Mouse (Mus musculus) midbrain, embryonic 12.5 days (tissue): Measurements from ENCODE around the gene Ddx10. TPM values are rescaled to one million over a fixed set of nuclear protein-coding genes. Genes with fewer than 3 reads are reported as not detected.
A peak's percentile ranks its signal among the peaks of the same experiment; 100 is the strongest.

Experiments used
- ATAC-seq: fragments of 200-750 bp; cut with Nextera tagmentation; 2 replicates; pipeline ENCODE4 v1.8.0; 2017; ENCODE audit warnings: low read depth, moderate TSS enrichment, moderate library complexity; ENCODE audit not compliant: low FRiP score
- H3K27ac ChIP-seq: fragments of 300-500 bp; sonication (generic); replicated peaks from 2 replicates; pipeline ENCODE4 v1.5.1; 2016; ENCODE audit warnings: mild to moderate bottlenecking
- H3K27me3 ChIP-seq: fragments of 300-500 bp; sonication (generic); 2 replicates; pipeline ENCODE4 v1.6.1; 2016; ENCODE audit warnings: mild to moderate bottlenecking
- H3K36me3 ChIP-seq: fragments of 300-500 bp; sonication (generic); 2 replicates; pipeline ENCODE4 v1.6.1; 2016
- H3K4me1 ChIP-seq: fragments of 300-500 bp; sonication (generic); 2 replicates; pipeline ENCODE4 v1.6.1; 2016
- H3K4me2 ChIP-seq: fragments of 300-500 bp; sonication (generic); replicated peaks from 2 replicates; pipeline ENCODE4 v1.6.1; 2016; ENCODE audit warnings: mild to moderate bottlenecking, moderate library complexity
- H3K4me3 ChIP-seq: fragments of 300-500 bp; sonication (generic); 2 replicates; pipeline ENCODE4 v1.5.1; 2016; ENCODE audit warnings: mild to moderate bottlenecking
- H3K9ac ChIP-seq: fragments of 300-500 bp; sonication (generic); replicated peaks from 2 replicates; pipeline ENCODE4 v1.6.1; 2016; ENCODE audit warnings: mild to moderate bottlenecking, moderate library complexity
- H3K9me3 ChIP-seq: fragments of 300-500 bp; sonication (generic); 2 replicates; pipeline ENCODE4 v1.6.1; 2016; ENCODE audit warnings: mild to moderate bottlenecking
- WGBS: fragments of 180-500 bp; shearing (Covaris S2); methylation state at CpG from one replicate; pipeline ENCODE4 v1.1.7; 2016; 5-methylcytosine and 5-hydroxymethylcytosine counted together
- polyA plus RNA-seq: library from polyadenylated mRNA; unstranded; fragments of >200 nt; fragmentation: Nextera tagmentation; extraction: Ambion mirVana; gene quantifications from 2 replicates; pipeline ENCODE4 v1.2.1, GENCODE M21; 2016

Gene Ddx10
- 27.2 and 28.0 TPM in 2 replicates for polyA plus RNA-seq

- H3K9me3 ChIP-seq = no peaks in the 10 kb centered on the region
- WGBS = under 1% methylated on average over 35 of the region's 35 CpGs
- no peaks in the 10 kb centered on the region for H3K36me3 ChIP-seq
- peak within 1 kb of the TSS; percentile 88 for H3K4me2 ChIP-seq
- peaks cover 12% of the 10 kb centered on the region for H3K4me1 ChIP-seq
- peak within 1 kb of the TSS; percentile 78 for H3K9ac ChIP-seq
- ATAC-seq = peak; percentile 99
- H3K27ac ChIP-seq = no peak within 1 kb of the TSS
- peak within 1 kb of the TSS; percentile 90 for H3K4me3 ChIP-seq
- no peaks in the 10 kb centered on the region for H3K27me3 ChIP-seq
These were observed at the start of gene Ddx10 for GRCm38 (mm10) chr9:53247953-53248397. Gene Ddx10, minus strand, starts transcription at chr9:53248053.

DNA sequence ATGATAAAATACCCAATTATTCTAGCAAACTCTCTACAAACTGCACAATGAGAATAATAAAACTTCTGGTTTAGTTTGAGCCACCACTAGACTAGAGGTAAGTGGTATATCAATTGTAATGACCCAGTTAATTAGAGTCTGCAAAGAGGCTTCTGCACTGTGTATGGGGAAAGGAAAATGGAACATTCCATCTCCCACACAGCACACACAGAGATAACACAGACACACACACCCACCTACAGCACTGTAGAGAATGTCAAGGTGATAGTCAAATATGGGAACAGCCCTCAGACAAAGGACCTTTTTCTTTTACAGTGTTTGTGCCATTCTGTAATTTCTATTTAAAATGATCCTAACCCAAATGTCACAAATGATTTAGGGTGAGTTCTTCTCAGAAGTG, 45.0 kb upstream of the Ddx10 start:
- Histone ChIP-seq H3K4me1 (no peaks in the 10 kb centered on the region), H3K4me3 (no peak overlapping the region), H3K4me2 (no peak overlapping the region), H3K9ac (no peak overlapping the region), H3K9me3 (no peaks in the 10 kb centered on the region), H3K27ac (no peak overlapping the region), H3K27me3 (no peaks in the 10 kb centered on the region), H3K36me3 (no peaks in the 10 kb centered on the region)
- ATAC-seq = no peak

DNA sequence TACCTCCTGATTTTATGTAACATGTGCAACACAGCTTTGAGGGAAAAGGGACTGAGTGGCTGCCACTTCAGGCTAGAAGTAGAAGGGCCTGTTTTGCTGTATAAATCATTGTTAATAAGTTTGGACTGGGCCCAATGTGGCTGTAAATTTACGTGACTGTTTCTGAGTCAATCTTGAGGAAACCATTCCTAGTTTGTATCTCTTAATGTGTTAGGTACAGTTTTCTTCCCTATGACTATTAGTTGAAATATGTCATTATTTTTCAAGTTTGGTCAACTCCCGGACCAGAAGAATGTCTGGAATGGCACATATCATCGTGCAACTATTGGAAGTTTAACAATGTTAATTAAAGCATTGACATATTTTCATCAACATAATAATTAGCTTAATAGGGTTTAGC, 42.2 kb upstream of the Ddx10 start:
- Histone ChIP-seq H3K4me1 (no peaks in the 10 kb centered on the region), H3K9me3 (no peaks in the 10 kb centered on the region), H3K36me3 (no peaks in the 10 kb centered on the region), H3K4me3 (no peak overlapping the region), H3K9ac (no peak overlapping the region), H3K27ac (no peak overlapping the region), H3K27me3 (no peaks in the 10 kb centered on the region), H3K4me2 (no peak overlapping the region)
- no peak for ATAC-seq
- 85% methylated on average over 3 of the region's 3 CpGs for WGBS

DNA sequence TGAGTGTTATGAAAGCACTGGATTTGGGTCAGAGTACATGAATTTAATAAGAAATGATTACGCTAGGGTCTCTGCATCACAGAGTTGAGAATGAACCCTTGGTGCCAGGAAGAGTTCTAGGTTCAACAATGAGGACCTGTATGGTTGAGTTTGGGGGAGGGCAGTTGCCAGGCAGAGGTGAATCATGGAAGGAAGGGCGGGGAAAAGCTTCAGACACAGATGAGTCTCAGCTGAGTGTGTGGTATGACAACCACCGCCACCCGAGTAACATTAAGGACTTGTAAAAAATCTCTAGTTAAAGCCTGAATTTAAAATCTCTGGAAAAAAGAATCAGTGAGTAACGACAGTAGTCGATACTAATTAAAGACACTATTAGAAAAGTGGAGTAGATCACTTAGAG, 38.9 kb upstream of the Ddx10 start:
- H3K27ac ChIP-seq = no peak overlapping the region
- H3K9me3 ChIP-seq = no peaks in the 10 kb centered on the region
- no peaks in the 10 kb centered on the region for H3K27me3 ChIP-seq
- WGBS = 85% methylated on average over 6 of the region's 6 CpGs
- H3K4me1 ChIP-seq = no peaks in the 10 kb centered on the region
- H3K4me3 ChIP-seq = no peak overlapping the region
- H3K36me3 ChIP-seq = no peaks in the 10 kb centered on the region
- H3K9ac ChIP-seq = no peak overlapping the region
- no peak for ATAC-seq
- H3K4me2 ChIP-seq = no peak overlapping the region

GRCm38 (mm10) chr9:53278997-53279396, 31.1 kb upstream of the Ddx10 start:
- Histone ChIP-seq H3K4me2 (no peak overlapping the region), H3K27ac (no peak overlapping the region), H3K4me3 (no peak overlapping the region), H3K4me1 (no peaks in the 10 kb centered on the region), H3K9me3 (no peaks in the 10 kb centered on the region), H3K27me3 (no peaks in the 10 kb centered on the region), H3K36me3 (no peaks in the 10 kb centered on the region), H3K9ac (no peak overlapping the region)
- WGBS = 96% methylated on average over 2 of the region's 2 CpGs
- no peak for ATAC-seq

- H3K4me2 ChIP-seq = no peak overlapping the region
- H3K9ac ChIP-seq = no peak overlapping the region
- H3K27me3 ChIP-seq = no peaks in the 10 kb centered on the region
- WGBS = 88% methylated on average over 1 of the region's 1 CpGs
- no peak for ATAC-seq
- no peaks in the 10 kb centered on the region for H3K36me3 ChIP-seq
- H3K27ac ChIP-seq = no peak overlapping the region
- H3K9me3 ChIP-seq = no peaks in the 10 kb centered on the region
- H3K4me1 ChIP-seq = no peaks in the 10 kb centered on the region
- no peak overlapping the region for H3K4me3 ChIP-seq
These were observed 28.5 kb upstream of the Ddx10 start for GRCm38 (mm10) chr9:53276381-53276780.

DNA sequence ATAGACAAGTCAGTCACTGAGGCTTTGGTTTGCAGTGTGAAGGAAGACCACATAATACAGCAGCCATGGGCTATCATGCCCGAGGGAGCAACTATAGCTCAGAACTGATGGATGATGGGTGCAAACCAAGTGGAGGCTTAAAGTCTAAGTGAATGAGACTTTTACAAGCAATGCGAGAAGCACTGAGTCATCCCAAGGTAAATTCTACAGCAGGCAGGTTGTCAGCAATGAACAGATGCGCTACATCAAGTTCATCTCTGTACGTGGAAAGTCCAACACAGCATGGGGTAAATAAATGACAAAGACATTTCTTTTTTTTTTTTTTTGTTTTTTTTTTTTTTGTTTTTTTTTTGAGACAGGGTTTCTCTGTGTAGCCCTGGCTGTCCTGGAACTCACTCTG, 24.9 kb upstream of the Ddx10 start:
- no peak for ATAC-seq
- Histone ChIP-seq H3K4me1 (no peaks in the 10 kb centered on the region), H3K4me3 (no peak overlapping the region), H3K9me3 (no peaks in the 10 kb centered on the region), H3K27ac (no peak overlapping the region), H3K9ac (no peak overlapping the region), H3K4me2 (no peak overlapping the region), H3K27me3 (no peaks in the 10 kb centered on the region), H3K36me3 (no peaks in the 10 kb centered on the region)
- WGBS = 89% methylated on average over 4 of the region's 4 CpGs

DNA sequence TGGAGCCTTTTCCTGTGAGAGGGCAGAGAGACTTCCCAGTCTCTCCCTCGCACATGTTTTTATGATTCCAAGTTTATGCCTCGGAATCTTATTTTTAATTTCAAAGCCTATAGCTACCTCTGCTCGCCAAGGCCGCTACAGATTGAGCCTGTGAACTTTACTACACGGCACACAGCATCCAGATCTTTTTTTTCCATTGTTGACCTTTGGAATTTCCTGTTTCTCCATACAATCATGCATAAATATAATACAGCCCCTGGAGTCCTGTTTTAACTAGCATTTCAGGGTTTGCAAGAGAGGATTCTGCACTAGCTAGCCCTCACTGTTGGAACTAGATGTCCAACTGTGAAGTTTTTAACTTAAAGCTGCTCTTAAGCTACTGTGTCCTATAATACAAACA, 24.4 kb upstream of the Ddx10 start:
- no peaks in the 10 kb centered on the region for H3K36me3 ChIP-seq
- no peak for ATAC-seq
- H3K4me1 ChIP-seq = no peaks in the 10 kb centered on the region
- H3K4me2 ChIP-seq = no peak overlapping the region
- no peak overlapping the region for H3K4me3 ChIP-seq
- WGBS = 66% methylated on average over 5 of the region's 5 CpGs
- no peak overlapping the region for H3K27ac ChIP-seq
- H3K9me3 ChIP-seq = no peaks in the 10 kb centered on the region
- H3K27me3 ChIP-seq = no peaks in the 10 kb centered on the region
- no peak overlapping the region for H3K9ac ChIP-seq

GRCm38 (mm10) chr9:53271281-53272022, 23.6 kb upstream of the Ddx10 start:
- Histone ChIP-seq H3K4me2 (no peak overlapping the region), H3K27me3 (no peaks in the 10 kb centered on the region), H3K9me3 (no peaks in the 10 kb centered on the region), H3K9ac (no peak overlapping the region), H3K27ac (no peak overlapping the region), H3K36me3 (no peaks in the 10 kb centered on the region), H3K4me1 (no peaks in the 10 kb centered on the region), H3K4me3 (no peak overlapping the region)
- ATAC-seq = no peak
- 83% methylated on average over 5 of the region's 5 CpGs for WGBS

GRCm38 (mm10) chr9:53269466-53269755, 21.6 kb upstream of the Ddx10 start:
- no peaks in the 10 kb centered on the region for H3K4me1 ChIP-seq
- no peak overlapping the region for H3K4me2 ChIP-seq
- H3K36me3 ChIP-seq = no peaks in the 10 kb centered on the region
- H3K27me3 ChIP-seq = no peaks in the 10 kb centered on the region
- H3K4me3 ChIP-seq = no peak overlapping the region
- no peak for ATAC-seq
- 95% methylated on average over 5 of the region's 5 CpGs for WGBS
- no peak overlapping the region for H3K9ac ChIP-seq
- no peak overlapping the region for H3K27ac ChIP-seq
- H3K9me3 ChIP-seq = no peaks in the 10 kb centered on the region

DNA sequence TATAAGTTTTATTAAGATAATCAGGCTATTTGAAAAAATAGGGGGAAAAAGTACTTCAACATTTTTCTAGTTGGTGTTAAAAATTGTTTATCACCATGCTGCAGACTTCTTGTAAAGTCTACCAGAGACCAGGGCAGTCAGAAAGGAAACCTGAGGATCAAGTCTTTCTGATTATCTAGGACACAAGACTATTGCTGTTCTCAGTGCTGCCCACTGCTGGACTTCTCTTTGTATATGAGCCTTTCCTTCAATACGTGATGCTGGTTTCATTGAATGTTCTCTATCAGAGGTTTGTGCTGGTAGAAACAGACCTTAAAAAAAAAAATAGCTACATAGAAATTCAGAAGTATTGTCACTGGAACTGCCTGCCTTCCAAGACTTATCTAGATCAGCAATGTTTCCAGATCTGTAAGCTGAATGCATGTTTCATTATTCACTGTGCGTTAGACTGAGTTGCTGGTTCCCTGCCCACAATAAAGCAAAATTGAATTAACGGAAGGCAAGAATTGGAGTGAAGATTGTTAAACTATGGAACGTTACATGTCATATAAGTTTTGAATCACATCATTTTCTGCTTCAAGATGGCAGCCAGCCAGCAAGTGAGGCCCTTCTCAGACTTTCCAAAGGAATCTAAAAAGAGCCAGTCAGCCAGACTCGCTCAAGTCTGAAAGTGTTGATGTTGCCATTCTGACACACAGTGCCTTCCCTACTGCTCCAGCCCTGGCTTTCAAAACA, 21.0 kb upstream of the Ddx10 start:
- no peak overlapping the region for H3K9ac ChIP-seq
- no peak overlapping the region for H3K4me3 ChIP-seq
- H3K9me3 ChIP-seq = no peaks in the 10 kb centered on the region
- WGBS = 85% methylated on average over 5 of the region's 5 CpGs
- no peaks in the 10 kb centered on the region for H3K4me1 ChIP-seq
- no peak for ATAC-seq
- no peak overlapping the region for H3K27ac ChIP-seq
- H3K4me2 ChIP-seq = no peak overlapping the region
- no peaks in the 10 kb centered on the region for H3K36me3 ChIP-seq
- no peaks in the 10 kb centered on the region for H3K27me3 ChIP-seq

DNA sequence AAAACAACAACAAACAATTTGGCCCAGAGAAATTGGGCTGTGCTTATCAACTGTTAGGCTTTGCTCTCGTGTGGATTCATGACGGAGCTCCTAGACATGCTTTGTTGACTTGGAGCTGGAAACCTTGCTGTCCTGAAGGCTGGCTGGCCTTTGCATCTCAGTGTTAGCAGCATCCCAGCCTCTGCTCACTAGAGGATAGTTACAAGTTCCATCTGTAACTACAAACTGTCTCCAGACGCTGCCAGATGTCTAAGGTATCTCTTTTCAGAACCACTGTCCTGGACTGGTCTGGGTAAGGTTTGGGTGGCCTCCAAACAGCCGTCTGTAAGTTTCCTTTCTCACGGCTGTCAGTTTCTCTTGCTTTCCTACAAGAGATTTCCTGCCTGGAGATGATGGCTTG, 20.2 kb upstream of the Ddx10 start:
- no peaks in the 10 kb centered on the region for H3K9me3 ChIP-seq
- H3K27ac ChIP-seq = no peak overlapping the region
- no peaks in the 10 kb centered on the region for H3K36me3 ChIP-seq
- no peaks in the 10 kb centered on the region for H3K4me1 ChIP-seq
- H3K4me2 ChIP-seq = no peak overlapping the region
- ATAC-seq = no peak
- H3K4me3 ChIP-seq = no peak overlapping the region
- H3K9ac ChIP-seq = no peak overlapping the region
- WGBS = 84% methylated on average over 5 of the region's 5 CpGs
- no peaks in the 10 kb centered on the region for H3K27me3 ChIP-seq
